Mouse (Mus musculus): Measurements from ENCODE around the gene Rarg.

Gene Rarg

DNA sequence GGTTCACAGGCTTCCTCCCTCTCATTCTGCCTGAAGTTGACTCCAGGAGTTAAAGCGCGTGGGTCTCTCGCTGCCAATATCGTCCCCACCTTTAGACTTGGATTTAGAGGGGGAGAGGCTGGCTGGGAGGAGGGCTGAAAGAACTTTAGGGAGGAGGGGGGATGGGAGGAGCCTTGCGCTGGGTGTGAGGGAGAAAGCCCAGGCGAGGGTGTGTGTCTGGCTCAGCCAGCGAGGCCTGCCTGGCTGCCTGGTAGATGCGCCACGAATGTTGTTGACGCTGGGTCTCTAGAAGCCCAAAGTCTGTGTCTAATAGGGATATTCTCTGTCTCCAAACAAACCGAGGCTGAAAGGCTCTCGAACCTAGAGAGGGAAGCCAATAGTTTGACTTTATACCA is 756 bp upstream of the Rarg start:
- DNase-seq (ENCODE audit: low spot score): peak; percentile 31

DNA sequence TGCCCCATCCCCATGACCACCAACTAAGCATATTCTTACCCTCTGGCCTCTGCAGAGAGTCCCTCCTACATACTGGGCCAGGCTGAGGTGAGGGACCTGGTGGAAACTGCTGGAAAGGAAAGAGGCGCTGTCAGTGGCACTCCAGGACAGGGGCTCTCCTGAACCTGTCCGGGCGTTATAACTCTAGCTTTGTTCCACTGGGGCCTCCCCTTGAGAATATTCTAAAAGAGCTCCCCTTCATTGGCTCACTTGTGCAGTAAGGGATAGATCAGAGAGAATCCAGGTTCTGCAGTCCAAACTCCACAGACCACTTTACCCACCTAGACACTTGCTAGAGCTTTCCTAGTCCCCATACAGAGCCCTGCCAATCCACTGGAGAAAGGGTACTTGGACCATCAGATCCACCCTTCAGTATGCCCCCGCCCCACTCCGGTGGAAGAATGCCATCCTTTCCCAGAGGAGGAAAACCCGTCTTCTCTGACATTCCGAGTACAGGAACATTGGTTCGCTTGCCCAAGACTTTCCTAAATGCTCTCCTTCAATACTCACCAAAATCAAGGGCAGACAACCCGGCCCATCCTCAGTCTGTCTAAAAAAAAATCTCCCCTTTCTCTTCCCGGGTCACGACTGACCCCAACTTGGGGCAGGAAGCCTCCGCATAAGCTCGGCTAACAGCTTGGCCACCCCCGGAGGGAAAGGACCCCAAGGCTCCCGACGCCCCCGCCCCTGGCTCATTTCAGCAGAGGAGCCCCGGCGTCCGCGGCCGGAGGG is 701 bp downstream of the Rarg start:
- DNase-seq (ENCODE audit: low spot score): no peak

DNA sequence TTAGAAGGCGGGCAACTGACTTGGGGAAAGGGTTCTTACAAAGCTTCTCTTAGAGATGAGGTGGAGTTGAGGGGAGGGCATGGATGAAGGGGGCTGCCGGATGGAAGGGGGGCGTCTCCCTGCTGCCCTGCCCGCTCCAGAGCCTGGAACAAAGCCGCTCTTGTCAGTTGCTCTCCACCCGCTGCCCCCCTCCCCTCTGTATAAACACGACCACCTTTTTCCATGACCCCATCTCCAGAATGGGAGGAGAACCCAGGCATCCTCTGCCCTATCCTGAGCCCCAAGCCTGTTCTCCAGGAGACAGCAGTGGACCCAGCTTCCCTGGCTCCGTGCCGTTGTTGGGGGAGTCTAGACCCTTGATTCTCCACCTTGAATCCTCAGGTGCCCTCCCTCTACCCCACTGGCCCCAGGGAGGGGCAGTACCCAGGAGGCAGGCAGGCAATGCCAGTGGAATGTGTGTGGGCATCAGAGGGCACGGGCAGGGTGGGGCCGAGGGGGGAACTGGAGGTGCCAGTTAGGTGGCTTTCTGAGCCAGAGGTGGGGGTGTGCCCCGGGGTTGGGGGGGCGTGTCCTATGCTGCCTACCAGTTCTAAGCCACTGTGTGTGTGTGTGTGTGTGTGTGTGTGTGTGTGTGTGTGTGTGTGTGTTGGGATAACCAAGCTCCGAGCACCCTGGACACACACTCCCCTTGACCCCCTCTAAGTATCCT is 1.6 kb downstream of the Rarg start:
- DNase-seq (ENCODE audit: low spot score): no peak

DNA sequence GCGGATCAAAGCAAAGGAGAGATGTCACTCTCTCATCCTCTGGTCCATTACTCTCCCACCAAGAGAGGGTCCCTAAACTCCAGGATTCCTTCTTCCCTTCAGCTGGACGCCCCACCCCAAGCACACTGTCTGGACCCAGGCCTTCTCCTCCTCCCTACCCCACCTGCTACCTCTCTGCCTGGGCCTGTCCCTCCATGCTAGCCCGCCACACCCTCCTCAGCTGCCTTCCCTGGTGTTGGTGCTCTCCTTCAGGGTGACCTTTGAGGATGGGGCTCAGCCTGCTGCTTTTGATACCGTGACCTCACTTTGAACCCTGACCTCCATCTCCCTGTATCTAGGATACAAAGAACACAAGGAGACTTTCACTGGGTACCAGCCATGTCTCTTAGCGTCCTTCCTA is 6.8 kb downstream of the Rarg start:
- no peak for DNase-seq (ENCODE audit: low spot score)

DNA sequence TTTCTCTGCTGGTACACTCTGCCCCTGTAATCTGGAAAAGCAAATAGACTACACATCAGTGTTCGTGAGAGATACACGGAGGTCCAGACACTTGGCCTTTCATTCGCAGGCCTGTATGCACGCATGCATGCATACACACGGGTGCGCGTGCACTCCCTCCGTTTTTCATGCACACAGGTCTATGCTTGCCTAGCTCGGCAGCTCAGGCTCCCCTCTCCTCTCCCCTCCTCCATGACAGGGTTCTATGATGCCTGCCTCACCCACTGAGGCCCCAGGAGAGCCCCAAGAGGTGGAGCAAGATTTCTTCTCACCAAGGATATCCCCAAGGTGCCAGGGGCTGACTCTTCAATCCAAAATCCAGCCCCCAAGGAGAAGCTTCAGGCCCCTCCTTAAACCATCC is 7.3 kb downstream of the Rarg start:
- DNase-seq (ENCODE audit: low spot score): no peak

DNA sequence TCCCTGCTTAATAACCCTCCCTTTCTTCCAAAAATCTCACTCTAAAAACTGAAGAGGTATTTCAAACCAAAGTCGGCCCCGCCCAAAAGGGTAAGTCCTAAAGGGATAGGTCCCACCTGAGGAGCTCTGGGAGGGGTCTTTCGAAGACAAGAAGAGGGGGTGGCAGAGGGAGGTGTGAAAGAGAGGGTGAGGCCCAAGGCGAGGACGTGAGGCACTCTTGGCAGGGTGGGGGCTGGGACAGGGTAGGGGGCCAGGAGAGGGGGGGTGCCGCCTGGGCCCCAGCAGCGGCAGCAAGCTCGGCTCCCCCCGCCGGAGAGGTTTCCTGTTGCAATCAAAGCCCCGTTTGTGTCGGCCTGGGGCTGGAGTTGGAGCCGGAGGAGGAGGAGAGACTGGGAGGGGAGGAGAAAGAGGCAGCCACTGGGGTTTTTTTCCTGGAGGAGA is 8.0 kb downstream of the Rarg start:
- no peak for DNase-seq (ENCODE audit: low spot score)

DNA sequence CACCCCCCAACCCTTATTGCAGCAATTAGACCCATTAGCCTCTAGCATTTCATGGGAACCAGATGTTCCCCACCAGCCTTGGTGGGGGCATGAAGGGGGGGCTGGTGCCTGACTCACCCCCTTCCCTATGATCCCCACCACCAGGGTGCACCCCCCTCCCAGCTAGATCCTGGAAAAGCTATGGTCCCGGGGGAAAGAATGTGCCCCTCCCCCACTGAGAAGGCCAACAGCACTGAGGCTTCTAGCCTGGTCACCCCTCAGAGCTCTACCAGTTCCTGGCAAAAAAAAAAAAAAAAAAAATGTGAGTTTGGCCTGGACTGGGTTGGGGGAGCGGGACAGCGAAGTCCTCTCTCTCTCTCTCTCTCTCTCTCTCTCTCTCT is 8.5 kb downstream of the Rarg start:
- no peak for DNase-seq (ENCODE audit: low spot score)

DNA sequence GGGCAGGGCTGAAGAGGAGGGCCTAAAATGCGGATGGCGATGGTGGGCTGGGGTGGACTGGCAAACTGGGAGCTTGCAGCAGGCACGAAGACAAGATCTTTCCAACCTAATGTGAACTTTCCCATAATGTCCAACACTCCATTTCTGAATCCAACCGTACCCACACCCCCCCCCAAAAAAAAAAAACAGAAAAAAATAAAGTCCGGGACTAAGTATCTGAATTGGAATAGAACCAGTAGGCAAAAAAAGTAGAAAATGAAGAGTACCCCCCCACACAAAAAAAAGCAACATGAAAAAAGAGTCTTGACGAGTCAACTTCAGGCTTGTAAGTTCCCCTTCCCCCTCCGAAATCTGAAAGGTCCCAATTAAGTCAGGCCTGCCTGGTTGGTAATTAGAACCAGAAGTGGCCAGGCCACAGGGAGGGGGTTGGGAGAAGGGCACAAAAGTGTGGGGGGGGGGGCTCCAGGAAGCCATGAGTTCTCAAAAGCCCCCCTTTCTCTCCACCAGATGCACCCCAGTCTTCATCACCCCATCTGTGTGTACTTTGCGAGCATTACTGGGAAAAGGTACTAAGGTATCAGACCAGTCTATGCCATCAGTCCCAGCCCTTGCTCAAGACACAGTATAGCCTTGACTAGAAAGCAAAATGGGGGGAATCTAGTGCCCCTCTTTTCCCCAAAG is 9.0 kb downstream of the Rarg start:
- no peak for DNase-seq (ENCODE audit: low spot score)

DNA sequence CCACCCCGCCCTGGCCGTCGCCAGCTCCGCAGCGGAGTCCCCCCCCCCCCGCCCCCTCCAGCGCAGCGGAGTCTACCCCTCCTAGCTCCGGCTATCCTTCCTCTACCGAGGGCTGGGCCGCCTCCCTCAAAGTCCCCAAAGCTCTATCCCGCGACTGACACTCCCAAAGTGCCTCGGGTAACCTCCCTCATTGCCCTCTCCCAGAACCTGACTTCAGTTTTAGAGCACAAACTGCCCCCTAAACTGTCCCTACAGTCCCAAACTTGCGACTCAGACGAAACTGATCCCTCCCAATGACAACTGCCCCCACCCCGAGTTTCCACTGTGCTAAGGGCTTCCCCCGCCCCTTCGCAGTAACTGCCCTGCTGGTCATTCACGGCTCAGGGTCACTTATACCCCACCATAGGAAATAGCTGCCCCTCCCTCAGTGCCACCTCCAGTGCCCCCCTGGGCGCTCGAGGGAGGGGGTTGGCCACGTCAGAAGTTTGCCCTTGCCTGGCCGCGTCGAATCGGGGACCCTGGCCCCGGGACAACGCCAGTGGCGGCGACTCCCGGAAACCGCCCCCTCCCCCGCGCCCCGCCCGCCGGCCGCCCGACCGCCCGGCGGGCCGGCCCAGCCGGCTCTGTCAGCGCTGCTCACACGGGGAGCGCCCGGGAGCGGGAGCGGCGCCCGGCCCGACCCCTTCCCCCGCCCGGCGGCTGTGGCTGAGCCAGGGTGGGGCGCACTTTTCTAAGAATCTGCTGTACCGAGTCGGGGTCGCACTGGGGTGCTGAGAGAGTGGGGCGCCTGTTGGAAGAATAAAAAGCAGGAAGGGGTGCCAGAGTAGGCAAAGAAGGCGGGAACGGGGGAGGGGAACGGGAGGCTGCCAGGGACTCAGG is 9.8 kb downstream of the Rarg start:
- DNase-seq (ENCODE audit: low spot score): peak; percentile 77

DNA sequence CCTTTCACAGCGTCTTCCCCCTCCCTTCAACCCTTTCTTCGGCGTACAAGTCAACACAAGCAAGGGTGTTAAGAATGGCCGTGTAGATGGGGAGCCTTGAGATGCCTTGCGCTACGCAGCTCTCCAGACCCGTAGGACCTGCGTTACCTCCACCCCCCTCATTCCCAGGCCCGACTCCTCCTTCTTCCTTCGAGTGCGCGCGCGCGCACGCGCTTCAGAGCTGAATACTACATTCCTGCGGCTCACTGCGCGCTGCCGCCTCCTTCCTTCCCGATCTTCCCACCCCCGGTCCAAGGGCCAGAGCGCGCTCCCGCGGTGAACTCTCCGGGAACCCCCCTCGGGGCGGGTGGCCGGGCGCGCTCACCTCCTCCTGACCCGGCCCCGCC is 10.5 kb downstream of the Rarg start:
- peak; percentile 80 for DNase-seq (ENCODE audit: low spot score)

DNA sequence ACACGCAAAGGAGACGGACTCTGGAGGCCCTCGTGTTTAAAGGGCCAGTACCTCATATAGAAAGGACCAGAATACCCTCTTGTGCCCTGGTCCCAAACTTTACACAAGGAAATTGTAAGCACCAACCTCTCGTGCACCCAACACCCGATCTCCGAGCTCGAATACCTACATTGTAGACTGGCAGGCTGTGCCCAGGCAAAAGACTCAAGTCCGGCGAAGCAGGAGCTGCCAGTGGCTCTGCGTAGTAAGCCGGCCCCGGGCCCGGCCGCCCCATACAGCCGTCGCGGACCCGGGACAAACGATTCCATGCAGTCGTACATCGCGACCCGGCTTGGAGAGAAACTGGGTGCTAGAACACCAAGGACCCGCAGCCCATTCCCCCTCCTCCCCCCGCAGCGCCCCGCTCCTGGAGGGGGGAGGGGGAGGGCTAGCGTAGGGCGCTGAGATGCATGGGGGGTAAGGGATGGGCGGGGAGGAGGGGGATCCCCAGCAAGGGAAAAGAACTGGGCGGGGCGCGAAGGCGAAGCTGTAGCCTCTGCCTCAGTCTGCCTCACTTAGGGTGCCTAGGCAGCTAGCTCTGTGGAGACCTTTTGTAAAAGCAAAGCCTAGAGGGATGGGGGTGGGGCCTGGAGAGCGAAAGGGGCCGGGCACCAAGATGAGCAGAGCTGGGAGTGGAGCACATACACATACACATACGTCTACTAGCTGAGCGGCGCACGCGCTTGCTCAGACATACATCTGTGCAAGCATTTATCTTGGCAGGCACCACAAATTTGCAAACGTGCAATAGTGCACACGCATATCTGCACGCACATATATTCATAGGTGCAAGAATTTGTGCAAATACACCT is 11.2 kb downstream of the Rarg start:
- peak; percentile 58 for DNase-seq (ENCODE audit: low spot score)

DNA sequence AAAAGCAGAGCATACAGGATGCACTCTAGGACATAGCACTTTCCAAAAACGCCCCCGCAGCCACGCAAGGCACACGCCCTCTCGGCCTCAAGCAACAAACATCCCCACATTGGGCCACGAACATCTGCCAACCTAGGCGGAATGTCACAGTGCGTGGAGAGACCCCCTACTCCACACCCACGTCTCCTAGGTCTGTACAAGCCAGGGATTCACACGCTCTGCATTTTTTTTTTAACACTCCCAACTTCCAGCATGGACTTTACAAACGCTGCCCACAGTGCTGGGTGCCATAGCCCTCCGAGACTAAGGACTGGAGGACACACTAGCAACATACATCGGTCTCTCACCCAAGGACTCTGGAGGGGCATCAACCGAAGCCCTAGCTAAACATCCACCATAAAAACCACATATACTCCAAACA is 11.8 kb downstream of the Rarg start:
- no peak for DNase-seq (ENCODE audit: low spot score)

DNA sequence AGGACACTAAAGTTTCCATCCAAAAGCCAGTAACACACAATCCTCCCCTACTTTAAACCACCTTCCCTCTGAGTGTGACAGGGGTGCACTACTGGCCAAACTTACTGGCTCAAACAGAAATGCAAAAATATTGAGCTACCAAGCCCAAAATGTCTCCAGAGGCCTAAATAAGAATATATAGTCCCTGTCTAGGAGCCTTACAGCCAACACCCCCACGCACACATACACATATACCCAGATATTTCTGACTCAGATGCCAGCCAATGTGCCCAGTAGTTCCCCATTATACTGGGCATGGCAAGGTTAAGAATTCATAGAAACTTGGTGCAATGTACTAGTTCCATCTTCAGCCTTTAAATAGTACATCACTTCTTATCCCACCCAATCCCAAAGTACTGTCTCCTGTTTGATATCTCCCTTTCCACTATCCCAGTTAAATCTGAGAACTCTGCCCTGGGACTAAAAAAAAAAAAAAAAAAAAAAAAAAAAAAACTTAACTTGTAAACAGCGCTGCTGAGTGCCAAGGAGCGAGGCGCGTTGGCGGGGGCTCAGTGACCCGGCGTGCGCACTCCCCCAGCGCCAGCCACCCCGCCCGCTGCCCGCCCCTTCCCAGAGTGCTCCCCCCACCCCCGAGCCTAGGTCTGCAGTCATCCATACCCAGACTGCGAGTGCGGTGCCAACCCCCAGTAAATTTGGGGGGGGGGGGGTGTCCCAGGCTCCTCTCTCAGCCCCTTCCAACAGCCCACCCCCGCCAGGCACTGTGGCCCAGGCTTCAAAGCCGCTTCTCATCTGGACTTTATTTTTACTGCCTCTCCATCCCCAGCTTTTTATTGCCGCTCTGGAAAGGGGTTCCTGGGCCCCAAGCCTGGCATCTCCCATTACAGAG is 12.8 kb downstream of the Rarg start:
- no peak for DNase-seq (ENCODE audit: low spot score)

DNA sequence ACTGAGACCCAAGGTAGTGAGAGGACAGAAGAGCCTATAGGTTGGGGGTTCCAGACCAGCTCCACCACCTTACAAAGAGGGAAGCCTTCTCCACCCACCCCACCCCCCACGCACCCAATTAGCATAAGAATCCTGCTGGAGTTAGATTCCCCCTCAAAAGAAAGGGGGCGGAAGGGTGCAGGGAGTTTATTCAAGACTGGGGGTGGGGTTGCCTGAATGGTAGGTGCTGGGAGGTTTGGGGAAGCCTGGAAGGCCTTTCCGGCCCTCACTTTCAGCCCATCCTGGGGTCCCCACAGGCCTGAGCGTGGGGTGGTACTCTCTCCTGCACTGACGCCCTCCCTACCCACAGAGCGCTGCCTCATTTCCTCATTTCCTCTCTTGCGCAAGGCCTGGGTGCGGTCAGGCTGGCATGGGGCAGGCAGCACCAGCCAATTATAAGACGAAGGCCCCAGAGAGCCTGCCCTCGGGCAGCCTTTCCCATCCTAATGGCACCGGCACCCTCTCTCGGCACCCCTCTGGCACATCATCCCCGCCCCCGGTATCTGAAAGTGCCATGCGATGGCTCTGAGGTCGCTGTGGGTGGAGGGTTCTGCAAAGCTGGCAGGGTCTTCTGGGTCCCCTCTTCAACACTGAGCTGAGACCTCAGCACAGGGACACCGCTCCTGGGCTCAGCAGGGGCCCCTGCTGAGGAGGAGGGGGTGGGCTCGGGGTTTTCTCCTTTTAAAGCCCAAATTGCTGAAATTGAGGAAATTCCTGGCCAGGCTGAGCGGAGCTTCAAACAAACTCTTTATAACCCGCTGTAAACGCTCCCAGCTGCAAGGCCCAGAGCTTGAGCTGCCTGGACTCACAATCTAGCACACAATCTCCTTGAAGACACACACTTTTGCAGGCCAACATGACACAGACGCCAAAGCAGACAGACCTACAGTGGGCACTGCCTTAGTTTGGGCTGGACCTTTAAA is 13.8 kb downstream of the Rarg start:
- peak; percentile 29 for DNase-seq (ENCODE audit: low spot score)

DNA sequence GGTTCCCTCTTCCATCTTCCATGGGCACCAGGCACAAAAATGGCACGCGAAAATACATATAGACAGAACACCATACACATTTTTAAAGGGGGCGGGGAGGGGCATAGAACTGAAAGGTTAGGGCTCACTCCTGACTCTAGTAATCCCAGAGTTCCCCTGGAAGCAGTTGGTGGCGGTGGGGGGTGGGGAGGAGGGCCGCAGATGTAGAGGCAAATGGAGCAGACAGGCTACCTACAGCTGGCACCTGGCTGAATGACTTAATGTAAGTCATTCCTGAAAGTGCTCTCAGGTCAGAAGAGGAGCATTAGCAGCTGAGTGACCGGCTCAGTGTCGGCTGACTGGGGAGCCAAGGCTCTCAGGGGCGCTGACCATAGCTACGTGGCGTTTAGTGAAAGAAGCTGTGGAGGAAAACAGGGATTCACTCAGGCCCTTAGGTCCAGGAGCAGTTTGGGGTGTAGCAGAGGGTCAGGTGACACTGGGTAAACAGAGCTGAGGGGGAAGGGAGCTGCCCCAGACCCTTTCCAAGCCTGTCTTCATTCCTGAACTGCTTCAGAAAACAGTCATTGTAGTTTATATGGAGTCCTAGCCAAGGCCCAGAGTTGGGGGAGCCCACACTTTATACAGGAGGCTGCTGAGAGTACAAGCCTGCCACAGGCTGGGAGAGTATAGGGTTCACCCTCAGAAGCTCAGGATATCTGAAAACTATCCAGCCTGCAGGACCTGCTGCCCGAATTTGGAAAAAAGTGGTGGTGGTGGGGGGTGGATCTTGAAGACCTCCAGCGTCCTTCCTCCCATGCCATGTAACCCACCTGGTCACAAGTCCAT is 14.7 kb downstream of the Rarg start:
- DNase-seq (ENCODE audit: low spot score): no peak

DNA sequence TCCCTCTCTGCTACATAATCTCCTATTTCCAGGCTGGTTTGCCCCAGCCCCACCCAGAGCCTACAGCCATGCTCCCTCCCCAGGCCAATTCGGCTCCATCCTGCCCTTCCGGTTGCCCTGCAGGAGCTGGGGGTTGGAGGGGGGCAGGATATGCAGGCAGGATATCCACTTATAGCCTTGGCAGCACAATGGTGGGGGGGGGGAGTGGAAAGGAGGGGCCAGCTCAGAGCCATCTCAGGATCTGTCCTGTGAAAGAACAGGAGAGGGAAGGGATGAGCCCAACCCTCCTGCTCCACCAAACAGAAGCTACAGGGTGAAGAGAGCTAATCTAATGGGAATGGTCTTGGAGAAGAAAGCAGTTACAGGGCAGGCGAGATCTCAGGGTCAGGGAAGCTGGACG is 16.7 kb downstream of the Rarg start:
- no peak for DNase-seq (ENCODE audit: low spot score)

DNA sequence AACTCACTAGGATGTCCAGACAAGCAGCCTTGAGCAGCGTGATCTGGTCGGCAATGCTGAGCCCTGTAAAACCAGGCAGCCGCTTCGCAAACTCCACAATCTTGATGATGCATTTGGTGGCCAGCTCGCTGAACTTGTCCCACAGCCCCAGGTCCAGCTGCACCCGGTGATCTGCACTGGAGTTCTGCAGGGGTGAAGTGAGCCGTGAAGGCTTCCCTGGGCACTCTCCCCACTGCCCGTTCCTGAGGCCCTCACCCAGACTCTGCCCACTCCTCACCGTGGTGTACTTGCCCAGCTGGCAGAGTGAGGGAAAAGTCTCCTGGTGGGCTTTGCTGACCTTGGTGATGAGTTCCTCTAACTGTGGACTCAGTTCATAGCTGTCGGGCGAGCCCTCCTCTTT is 17.5 kb downstream of the Rarg start:
- no peak for DNase-seq (ENCODE audit: low spot score)

DNA sequence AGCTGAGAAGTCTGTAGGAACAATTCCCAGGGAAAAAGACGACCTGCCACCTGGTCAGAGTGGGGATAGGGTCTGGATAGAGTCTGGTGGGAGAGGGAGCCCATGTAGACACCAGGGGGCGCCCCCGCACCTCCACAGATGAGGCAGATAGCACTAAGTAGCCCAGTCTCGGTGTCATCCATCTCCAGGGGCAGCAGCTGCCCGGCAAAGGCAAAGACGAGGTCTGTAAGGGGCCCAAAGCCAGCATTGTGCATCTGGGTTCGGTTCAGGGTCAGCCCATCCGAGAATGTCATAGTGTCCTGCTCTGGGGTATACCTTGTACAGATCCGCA is 18.1 kb downstream of the Rarg start:
- peak; percentile 60 for DNase-seq (ENCODE audit: low spot score)
